Mouse (Mus musculus): ENCODE measurements around the gene Malsu1.

Malsu1 gene

GRCm38 (mm10) chr6:49074117-49074490 is 509 bp downstream of the Malsu1 start:
- CTCF ChIA-PET: interaction anchor here (1.0 kb wide), 1 partner anchor 17 kb away, joined by 3 read pairs; no protein-coding TSS in a partner anchor

GRCm38 (mm10) chr6:49077894-49078293 is 4.3 kb downstream of the Malsu1 start:
- CTCF ChIA-PET: no interaction called here

- CTCF ChIA-PET: no interaction called here
Observed at GRCm38 (mm10) chr6:49079313-49079712, 5.7 kb downstream of the Malsu1 start.

GRCm38 (mm10) chr6:49083008-49083407 is 9.4 kb downstream of the Malsu1 start:
- CTCF ChIA-PET: no interaction called here

GRCm38 (mm10) chr6:49094968-49095367 is 21.4 kb downstream of the Malsu1 start:
- CTCF ChIA-PET: interaction anchor here (0.6 kb wide), 1 partner anchor 31 kb away, joined by 3 read pairs; no protein-coding TSS in a partner anchor

- CTCF ChIA-PET: no interaction called here
Observed at GRCm38 (mm10) chr6:49096421-49096820, 22.8 kb downstream of the Malsu1 start.

GRCm38 (mm10) chr6:49096933-49097461 is 23.4 kb downstream of the Malsu1 start:
- CTCF ChIA-PET: no interaction called here

GRCm38 (mm10) chr6:49097596-49098110 is 24.1 kb downstream of the Malsu1 start:
- CTCF ChIA-PET: no interaction called here

GRCm38 (mm10) chr6:49099086-49099485 is 25.5 kb downstream of the Malsu1 start:
- CTCF ChIA-PET: no interaction called here

GRCm38 (mm10) chr6:49106746-49107500 is 33.3 kb downstream of the Malsu1 start:
- CTCF ChIA-PET: interaction anchor here (0.6 kb wide), 1 partner anchor 111 kb away, joined by 4 read pairs; no protein-coding TSS in a partner anchor

GRCm38 (mm10) chr6:49109196-49109595 is 35.6 kb downstream of the Malsu1 start:
- CTCF ChIA-PET: interaction anchor here (0.6 kb wide), 1 partner anchor 49 kb away, joined by 3 read pairs; no protein-coding TSS in a partner anchor

GRCm38 (mm10) chr6:49113895-49114294 is 40.3 kb downstream of the Malsu1 start:
- CTCF ChIA-PET: interaction anchor here (0.6 kb wide), 1 partner anchor 299 kb away, joined by 3 read pairs; no protein-coding TSS in a partner anchor

- CTCF ChIA-PET: interaction anchor here (0.6 kb wide), 1 partner anchor 298 kb away, joined by 3 read pairs; no protein-coding TSS in a partner anchor
Observed at GRCm38 (mm10) chr6:49114457-49114856, 40.9 kb downstream of the Malsu1 start.

- CTCF ChIA-PET: no interaction called here
Observed at GRCm38 (mm10) chr6:49115550-49115949, 42.0 kb downstream of the Malsu1 start.

- CTCF ChIA-PET: no interaction called here
Observed at GRCm38 (mm10) chr6:49116241-49116640, 42.6 kb downstream of the Malsu1 start.

GRCm38 (mm10) chr6:49118446-49118845 is 44.9 kb downstream of the Malsu1 start:
- CTCF ChIA-PET: interaction anchor here (0.6 kb wide), 1 partner anchor 38 kb away, joined by 4 read pairs; no protein-coding TSS in a partner anchor

- CTCF ChIA-PET: no interaction called here
Observed at GRCm38 (mm10) chr6:49119462-49120135, 46.0 kb downstream of the Malsu1 start.

- CTCF ChIA-PET: no interaction called here
Observed at GRCm38 (mm10) chr6:49120370-49120769, 46.8 kb downstream of the Malsu1 start.

- CTCF ChIA-PET: no interaction called here
Observed at GRCm38 (mm10) chr6:49130328-49130727, 56.7 kb downstream of the Malsu1 start.

- CTCF ChIA-PET: interaction anchor here (0.6 kb wide), 2 partner anchors 41 to 76 kb away, joined by 3 to 4 read pairs; no protein-coding TSS in a partner anchor
Observed at GRCm38 (mm10) chr6:49131855-49132254, 58.3 kb downstream of the Malsu1 start.

GRCm38 (mm10) chr6:49132352-49133090 is 58.9 kb downstream of the Malsu1 start:
- CTCF ChIA-PET: interaction anchor here (0.6 kb wide), 3 partner anchors 10 to 75 kb away, joined by 3 to 6 read pairs (median 4); no protein-coding TSS in a partner anchor
